Mouse (Mus musculus): ENCODE results near the gene Aurkb.

Gene Aurkb

GRCm38 (mm10) chr11:69099177-69099914, 53.9 kb downstream of the Aurkb start:
- peak; percentile 85 to 89 for DNase-seq

- peak; percentile 94 to 95 for DNase-seq
Measured at GRCm38 (mm10) chr11:69099915-69100345, 54.5 kb downstream of the Aurkb start.

DNA sequence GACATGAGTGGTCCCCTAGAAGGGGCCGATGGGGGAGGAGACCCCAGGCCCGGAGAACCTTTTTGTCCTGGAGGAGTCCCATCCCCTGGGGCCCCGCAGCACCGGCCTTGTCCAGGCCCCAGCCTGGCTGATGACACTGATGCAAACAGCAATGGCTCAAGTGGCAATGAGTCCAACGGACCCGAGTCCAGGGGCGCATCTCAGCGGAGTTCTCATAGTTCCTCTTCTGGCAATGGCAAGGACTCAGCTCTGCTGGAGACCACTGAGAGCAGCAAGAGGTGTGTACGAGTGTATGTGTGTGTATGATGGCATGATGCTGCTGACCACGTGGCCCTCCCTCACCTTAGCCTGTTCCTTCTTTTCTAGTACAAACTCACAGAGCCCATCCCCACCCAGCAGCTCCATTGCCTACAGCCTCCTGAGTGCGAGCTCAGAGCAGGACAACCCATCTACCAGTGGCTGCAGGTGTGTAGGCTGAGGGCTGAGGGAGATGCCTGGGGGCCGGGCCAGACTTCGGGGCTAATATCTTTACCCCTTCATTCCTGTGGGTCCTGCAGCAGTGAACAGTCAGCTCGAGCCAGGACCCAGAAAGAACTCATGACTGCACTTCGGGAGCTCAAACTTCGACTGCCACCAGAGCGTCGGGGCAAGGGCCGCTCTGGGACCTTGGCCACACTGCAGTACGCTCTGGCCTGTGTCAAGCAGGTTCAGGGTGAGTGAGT, 55.4 kb downstream of the Aurkb start:
- DNase-seq, result no peak

Data from kidney, postnatal 4 days (tissue).